8 mouse cellular contexts compared by ENCODE assay signal in the genomic region with DNA sequence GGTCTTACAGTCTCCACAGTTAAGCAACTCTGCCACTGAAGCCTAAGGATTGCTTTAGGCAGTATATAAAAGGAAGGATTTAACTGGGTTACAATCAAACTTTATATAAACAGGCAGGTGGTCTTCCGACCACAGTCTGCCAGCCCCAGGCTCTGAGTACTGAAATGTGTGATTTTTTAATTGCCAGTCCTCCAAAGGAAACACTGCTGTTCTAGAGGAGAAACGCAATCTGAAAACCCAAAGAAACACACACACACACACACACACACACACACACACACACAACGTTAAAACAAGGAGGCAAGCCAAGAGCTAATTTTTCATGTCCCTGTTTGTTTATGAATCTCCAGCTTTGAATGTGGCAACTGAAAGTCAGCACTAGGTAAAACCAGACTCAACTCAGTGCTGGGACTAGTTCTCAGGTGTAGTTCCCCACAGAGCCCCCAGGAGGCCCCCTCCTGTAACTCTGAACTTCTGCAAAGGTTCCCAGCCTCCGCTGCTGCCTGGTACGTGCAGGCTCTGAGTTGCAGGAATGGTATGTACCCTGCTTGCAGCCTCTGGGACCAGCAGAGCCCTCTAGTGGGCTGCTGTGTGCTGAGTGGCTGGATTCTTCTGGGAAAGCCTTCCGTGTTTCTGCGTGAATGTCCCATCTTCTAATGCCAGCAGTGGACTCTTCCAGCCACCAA. TPM values are rescaled to one million over a fixed set of nuclear protein-coding genes. Genes with fewer than 3 reads are reported as not detected.
DNase-seq lines count a peak whose midpoint lies in the region; ATAC-seq and TF ChIP-seq lines count a peak whose summit lies in the region.

No protein-coding gene starts in this region.

- DNase-seq in ES-E14 (ENCODE audit: low read depth, low spot score), result peak; percentile 88
- DNase-seq in adrenal gland, postnatal 4 days (ENCODE audit: low spot score in 2 of 2), result peak; percentile 32 to 64
- DNase-seq in layer of hippocampus, adult 9-11 months, result peak; percentile 78
- peak; percentile 29 for DNase-seq in retina, postnatal 7 days (ENCODE audit: low read depth, low spot score)
- peak; percentile 74 for DNase-seq in urinary bladder, postnatal 25 days (ENCODE audit: low spot score)

- H3K27ac ChIP-seq in ES-E14 (ENCODE audit: insufficient read depth, low read depth, low read length, poor library complexity, severe bottlenecking), result no peak overlapping the region
- peak overlapping the region; percentile 98 for H3K27ac ChIP-seq in lung, embryonic 16.5 days (ENCODE audit: low read length)

- no peaks in the 10 kb centered on the region for H3K36me3 ChIP-seq in ES-E14 (ENCODE audit: control insufficient read depth, insufficient read depth, low read length, poor library complexity, severe bottlenecking)
- peaks cover 3% of the 10 kb centered on the region for H3K36me3 ChIP-seq in lung, embryonic 16.5 days (ENCODE audit: control insufficient read depth, insufficient read depth, low read length)

- H3K9ac ChIP-seq in ES-E14 (ENCODE audit: insufficient read depth, low read depth, low read length, poor library complexity, severe bottlenecking), result peak overlapping the region; percentile 11; the same call in 1 of the 2 replicates
- peak overlapping the region; percentile 41 for H3K9ac ChIP-seq in lung, embryonic 16.5 days (ENCODE audit: low read length)

- H3K27me3 ChIP-seq in lung, embryonic 16.5 days (ENCODE audit: control insufficient read depth, insufficient read depth, low read depth, low read length), result no peaks in the 10 kb centered on the region

- 14% methylated on average over 7 of the region's 7 CpGs for WGBS in lung, embryonic 16.5 days

- H3K9me3 ChIP-seq in ES-E14 (ENCODE audit: control insufficient read depth, insufficient read depth, low read depth, low read length), result no peaks in the 10 kb centered on the region
- H3K9me3 ChIP-seq in lung, embryonic 16.5 days (ENCODE audit: control insufficient read depth, low read length), result no peaks in the 10 kb centered on the region

- H3K4me3 ChIP-seq in ES-E14 (ENCODE audit: insufficient read depth in 1 of 2, low read depth in 1 of 2, low read length in 2 of 2, poor library complexity in 1 of 2, severe bottlenecking in 1 of 2), result peak overlapping the region in 1 of 2 experiments; percentile 6; a peak in 1 of 4 replicates
- H3K4me3 ChIP-seq in lung, embryonic 16.5 days (ENCODE audit: low read length), result peak overlapping the region; percentile 28

- peak overlapping the region; percentile 37 for H3K4me2 ChIP-seq in lung, embryonic 16.5 days (ENCODE audit: low read depth, low read length)

- peak; percentile 81 for ATAC-seq in frontal cortex, adult (ENCODE audit: low TSS enrichment)
- ATAC-seq in hematopoietic stem cell, adult 5-6 weeks (replicated peaks in 1 of 2; ENCODE audit: insufficient read depth in 1 of 2, low FRiP score in 2 of 2, low TSS enrichment in 1 of 2, low read depth in 1 of 2, poor library complexity in 2 of 2, severe bottlenecking in 2 of 2), result peak; percentile 84 to 90
- ATAC-seq in lung, embryonic 16.5 days (ENCODE audit: low read depth), result peak; percentile 94

- in situ Hi-C loops in ES-E14 (cut with MboI; ENCODE audit: low sequenced_read_pairs in 2 of 2, unreplicated experiment in 2 of 2), result no loop called here

- H3K4me1 ChIP-seq in ES-E14 (ENCODE audit: control insufficient read depth in 2 of 2, insufficient read depth in 2 of 2, low read length in 2 of 2, poor library complexity in 1 of 2), result peaks cover 0 to 5% of the 10 kb centered on the region in 2 experiments; a peak in 2 of 4 replicates
- peaks cover 14% of the 10 kb centered on the region for H3K4me1 ChIP-seq in lung, embryonic 16.5 days (replicated peaks; ENCODE audit: control insufficient read depth, insufficient read depth, low read length)

TF ChIP-seq in ES-E14, 5 proteins besides CTCF, POLR2A, EP300 and RAD21:
- TF ChIP-seq ZNF384 (IDR thresholded peaks at IDR 0.05; ENCODE audit: low read depth, low read length) (no peak), HCFC1 (IDR thresholded peaks at IDR 0.05; ENCODE audit: borderline replicate concordance, insufficient read depth, low read length) (0 out of 2 replicates have a peak, but pooled peaks have one; percentile 25)

RNA-seq across cellular contexts. Expression of a gene that starts 23.9 kb away (rescaled TPM):
- 54.4 and 94.6 TPM in 2 replicates for total RNA-seq in ES-E14 (2012; rRNA removed)
- total RNA-seq in adrenal gland, postnatal 4 days (2021), result 10 to 100 TPM; 77.9 to 82.8 TPM
- total RNA-seq in hematopoietic stem cell, adult 5-6 weeks (2017), result 70.4 and 72.1 TPM in 2 replicates
- 200 and 214 TPM in 2 replicates for polyA plus RNA-seq in lung, embryonic 16.5 days (2015; fragmentation: Nextera tagmentation; extraction: Ambion mirVana)

RNA-seq across cellular contexts. Expression of a gene that starts 24.0 kb away (rescaled TPM):
- total RNA-seq in ES-E14 (2012; rRNA removed), result 31.7 and 33.8 TPM in 2 replicates
- 10 to 100 TPM; 65.4 to 72.7 TPM for total RNA-seq in adrenal gland, postnatal 4 days (2021)
- 18.1 and 21.1 TPM in 2 replicates for total RNA-seq in hematopoietic stem cell, adult 5-6 weeks (2017)
- polyA plus RNA-seq in lung, embryonic 16.5 days (2015; fragmentation: Nextera tagmentation; extraction: Ambion mirVana), result 52.5 and 54.1 TPM in 2 replicates

Comparison
In these comparisons a context has a peak if more than half of its experiments do, and no peak if none do; other contexts are left out.
1. DNase-seq: peak in every context shown above with its lines; median percentile 88 in ES-E14; 78 in layer of hippocampus, adult 9-11 months; 74 in urinary bladder, postnatal 25 days; 48 in adrenal gland, postnatal 4 days; 29 in retina, postnatal 7 days.